Mouse (Mus musculus) ES-CJ7 (cell line): ENCODE measurements around the gene Sapcd1.

Source experiments
- DNase-seq: peaks from one replicate; pipeline ENCODE4 v3.0.0; 2011; ENCODE audit warnings: low read depth, low spot score

Sapcd1 gene

DNA sequence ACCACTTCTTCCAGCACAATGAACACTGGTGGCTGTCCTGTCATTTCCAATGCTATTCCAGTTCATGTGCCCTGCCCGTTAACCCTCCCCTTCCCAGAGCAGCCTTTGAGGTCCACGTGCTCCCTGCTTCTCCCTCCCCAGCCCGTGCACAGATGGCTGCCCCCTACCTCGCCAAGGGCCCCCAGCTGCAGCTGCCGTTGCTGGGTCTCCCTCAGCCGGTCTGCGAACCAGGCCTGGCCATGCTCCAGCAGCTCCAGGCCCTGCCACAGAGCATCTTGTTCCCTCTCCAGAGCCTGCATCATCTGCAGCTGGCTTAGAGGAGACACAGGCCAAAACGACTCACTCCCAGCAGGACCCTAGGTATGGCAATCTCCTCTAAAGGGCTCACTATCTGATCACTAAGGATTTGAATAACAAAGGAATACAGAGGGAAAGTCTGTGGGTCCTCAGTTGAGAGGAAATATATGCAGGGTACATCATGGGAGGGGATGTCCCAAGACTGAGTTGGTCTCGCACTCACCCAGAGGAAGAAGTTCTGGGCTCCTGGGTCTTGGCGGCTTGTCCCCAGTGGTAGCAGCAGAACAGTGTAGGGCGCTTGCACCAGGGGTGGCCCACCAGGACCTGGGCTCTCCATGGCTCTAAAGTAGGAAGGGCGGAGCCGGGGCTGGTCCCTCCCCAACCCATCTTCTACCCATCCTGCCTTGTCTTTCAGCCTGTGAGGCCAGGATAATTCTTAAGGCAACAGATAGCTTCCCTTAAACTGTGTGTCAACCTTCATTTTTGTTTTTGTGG is at the start of gene Sapcd1:
TSS of gene Sapcd1 (minus strand) at position 740 of the 792 bp plus-strand sequence.
- peak; percentile 76 for DNase-seq

DNA sequence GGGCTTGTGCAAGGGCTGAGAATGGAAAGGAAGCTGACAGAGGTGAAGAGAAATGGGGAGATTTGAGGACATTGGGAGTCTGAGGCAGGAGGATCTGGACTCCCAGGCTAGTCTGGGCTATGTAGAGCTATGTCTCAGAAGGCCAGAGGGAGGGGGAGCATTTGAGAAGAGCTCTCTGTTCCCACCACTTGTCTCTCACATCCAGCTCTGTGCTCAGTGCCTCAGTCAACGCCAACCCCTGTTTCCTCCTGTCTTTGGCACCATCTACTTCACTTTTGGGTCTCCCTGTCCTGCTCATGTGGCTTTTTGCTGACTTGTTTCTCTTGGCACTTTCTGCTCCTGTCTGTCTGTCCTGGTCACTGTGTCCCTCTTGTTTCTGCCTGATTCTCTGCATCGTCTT is 49.5 kb upstream of the Sapcd1 start:
- DNase-seq = peak; percentile 43

DNA sequence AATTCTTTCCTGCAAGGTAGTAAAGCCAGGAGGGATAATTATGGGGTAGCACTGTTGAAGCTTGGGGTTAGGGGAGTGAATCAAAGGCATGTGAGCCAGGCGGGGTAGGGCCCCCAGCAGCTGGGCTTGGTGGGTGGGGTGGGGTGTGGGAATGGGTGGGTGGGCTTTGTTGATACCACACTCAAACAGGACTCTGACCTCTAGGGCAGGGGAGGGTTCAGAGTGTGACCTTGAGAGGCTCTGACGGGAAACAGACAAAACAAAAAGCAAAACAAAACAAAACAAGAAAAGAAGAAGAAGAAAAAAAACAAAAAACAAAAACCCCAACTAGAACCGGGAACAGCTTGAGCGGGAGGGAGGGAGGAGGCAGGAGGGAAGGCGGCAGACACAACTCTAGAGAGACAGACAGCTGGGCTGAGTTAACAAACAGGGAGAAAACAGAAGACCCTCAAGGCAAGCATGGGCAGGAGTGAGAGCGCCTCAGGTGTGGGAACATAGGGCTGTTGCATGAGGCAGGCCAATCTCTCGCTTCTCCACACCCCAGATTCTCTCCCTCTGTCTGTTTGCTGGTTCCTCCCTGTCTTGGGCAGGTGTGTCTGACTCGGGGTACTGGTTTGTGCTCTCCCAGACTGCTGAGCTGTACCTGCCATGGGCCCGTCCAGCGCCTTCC is 48.8 kb upstream of the Sapcd1 start, which contains the start of gene Ly6g6e:
TSS of gene Ly6g6e (plus strand) at position 396 of the 670 bp plus-strand sequence.
- peak; percentile 81 for DNase-seq

DNA sequence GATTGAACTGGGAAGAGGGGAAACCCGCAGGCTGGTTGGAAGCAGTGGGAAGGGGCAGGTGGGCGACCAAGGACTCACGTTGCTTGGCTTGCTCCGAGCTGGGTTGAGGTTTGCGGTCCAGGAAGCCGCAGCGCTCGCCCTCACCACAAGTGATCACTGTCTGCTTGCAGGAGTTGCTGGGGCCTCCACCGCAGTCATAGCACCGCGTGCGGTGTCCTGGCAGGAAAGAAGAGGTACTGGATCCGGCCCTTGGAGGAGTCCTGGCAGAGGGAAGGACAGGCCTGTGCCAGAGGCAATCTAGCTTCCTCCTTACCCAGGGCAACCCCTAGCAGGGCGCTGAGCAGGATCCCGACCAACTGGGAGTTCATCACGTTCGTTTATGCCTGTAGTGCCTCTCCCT is 46.3 kb upstream of the Sapcd1 start:
- DNase-seq = peak; percentile 33

DNA sequence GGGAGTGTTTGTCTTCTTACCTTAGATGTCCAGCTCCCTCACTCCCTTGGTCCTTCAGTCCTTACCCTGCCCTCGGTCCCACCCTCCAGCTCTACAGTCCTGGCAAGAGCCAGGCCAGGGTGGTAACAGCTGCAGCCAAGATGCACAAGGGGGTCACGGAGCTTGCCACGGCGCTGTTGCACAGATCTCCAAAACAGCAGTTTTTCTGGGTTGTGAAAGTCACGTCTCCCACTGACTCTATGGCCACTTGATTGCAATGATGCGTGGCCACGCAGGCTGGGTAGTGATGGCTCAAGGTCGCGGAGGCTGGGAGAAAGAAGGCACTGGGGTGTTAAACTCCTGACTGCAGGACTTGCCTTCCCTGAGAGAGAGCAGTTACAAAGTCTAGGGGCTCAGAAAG is 43.6 kb upstream of the Sapcd1 start:
- DNase-seq = no peak

DNA sequence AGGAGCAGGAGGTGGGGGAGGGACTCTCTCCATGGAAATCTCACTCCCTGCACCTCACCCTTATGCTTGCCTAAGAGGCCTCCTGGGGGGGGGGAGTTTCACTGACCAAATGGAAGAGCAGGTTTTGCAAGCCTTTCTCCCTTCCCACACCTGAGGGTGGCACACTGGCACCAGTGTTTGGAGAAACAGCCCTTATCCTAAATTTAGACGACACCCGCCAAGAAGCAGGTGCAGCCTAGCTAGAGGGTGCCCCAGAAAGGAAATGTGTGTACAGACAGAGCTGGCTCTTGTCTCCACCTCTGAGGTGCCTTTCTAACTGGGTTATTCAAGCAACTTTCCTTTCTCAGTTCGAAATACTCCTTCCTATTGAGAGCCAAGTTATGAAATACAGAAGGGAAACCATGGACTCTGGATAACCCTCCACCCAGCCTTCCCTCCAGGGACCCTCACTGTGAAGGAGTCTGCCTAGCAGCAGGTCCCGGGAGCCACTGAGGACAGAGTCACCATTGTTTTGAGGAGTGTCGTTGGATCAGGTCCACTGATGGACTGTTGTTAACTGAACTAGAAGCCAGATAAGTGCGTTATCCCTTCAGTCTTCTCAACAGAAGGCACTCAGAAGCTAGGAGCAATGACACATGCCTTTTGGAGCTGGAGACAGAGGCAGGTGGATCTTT is 42.9 kb upstream of the Sapcd1 start:
- no peak for DNase-seq

DNA sequence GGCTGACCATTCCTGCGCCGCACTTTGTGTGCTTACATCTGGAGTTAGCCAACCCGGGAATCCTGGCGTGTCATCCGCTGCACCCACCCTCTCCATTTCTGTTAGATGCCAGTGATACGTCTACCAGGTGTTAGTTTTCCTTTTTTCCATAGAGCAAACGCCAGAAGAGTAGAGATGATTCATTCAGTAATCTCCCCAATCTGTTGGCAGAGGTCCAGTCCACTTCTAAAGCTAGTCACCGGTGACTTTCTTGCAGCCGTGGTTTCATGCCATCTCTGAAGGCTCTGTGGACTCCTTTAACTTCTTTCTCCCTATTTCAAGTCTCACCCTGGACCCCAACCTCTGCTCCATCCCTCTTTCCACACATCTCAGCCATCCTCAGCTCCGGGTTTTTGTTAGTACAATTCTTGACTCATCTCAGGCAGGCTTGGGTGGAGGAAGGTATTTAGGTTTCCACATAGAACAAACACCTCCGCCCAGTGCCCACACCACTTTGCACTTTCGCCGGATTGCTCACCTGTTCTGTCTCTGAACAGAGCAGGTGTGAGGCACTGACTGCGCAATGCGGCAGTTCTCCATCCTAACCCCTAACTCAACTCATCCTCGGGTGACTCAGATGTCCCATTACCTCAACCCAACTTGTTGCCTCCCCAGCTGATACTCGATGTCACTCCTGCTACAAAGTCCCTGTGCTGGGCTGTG is 40.5 kb upstream of the Sapcd1 start:
- DNase-seq = no peak

DNA sequence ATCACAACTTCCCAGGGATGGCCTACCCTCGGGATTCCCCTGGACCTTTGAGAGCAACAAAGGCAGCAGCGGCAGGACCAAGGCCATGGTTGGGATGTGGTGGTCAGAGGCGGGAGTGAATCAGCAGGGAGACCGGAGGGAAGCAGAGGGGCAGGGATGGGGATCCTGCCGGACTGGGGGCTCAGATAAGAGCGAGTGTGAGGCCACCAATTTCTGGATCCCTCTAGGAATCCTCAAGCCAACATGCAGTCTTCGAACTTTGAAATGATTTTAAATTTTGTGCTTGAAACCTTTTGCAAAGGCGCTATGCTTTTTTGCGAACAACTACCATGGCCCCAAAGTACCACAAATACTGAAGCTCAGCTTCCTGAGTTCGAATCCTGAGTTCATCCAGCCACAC is 38.3 kb upstream of the Sapcd1 start, which contains the start of gene Mpig6b:
TSS of gene Mpig6b (minus strand) at position 101 of the 400 bp plus-strand sequence.
- DNase-seq = no peak

DNA sequence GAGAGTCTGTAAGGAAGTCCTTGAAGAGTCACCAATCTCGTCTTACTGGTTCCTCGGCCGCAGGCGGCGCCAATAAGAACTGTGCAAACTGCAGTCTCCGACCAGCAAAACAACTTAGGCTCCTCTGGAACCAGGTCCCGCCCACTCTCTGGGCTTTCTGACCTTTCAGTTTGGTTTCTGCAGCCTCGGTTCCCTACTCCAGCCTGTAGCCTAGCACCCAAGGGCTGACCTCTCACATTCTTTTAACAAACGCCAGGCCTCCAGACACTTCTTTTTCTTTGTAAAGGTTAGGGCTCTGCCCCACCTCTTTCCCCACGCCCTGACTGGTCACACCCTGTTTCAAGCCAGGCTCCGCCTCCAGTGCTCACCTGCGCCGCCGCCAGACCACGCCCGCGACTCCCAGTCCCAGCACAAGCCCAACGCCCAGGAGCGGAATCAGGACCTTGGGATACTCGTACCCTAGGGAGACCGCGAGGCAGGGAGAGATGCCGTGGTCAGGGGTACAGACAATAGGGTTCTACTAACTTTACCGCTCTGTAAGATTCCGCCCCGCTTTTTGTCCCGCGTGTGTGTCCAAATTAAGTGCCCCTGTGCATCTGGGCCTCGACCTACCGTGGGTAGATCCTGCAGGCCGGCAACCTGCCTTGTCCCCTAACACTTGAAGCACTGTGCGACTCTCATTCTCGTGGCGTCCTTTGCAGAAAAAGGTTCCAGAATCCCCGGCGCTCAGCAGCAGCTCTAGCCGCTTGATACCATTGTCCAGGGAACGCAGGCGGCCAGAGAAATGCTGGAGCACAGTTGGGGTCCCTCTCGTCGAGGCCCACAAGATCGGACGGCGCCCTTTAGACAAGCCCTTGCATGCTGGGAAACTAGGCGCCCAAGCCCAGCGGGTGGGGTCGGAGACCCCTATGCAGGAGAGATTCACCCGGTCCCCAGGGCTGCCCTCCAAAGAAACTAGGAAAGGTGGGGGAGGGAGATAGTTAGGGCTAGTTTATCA is 37.4 kb upstream of the Sapcd1 start, which contains the start of gene Ly6g6c:
TSS of gene Ly6g6c (plus strand) at position 438 of the 997 bp plus-strand sequence.
- DNase-seq = peak; percentile 89

DNA sequence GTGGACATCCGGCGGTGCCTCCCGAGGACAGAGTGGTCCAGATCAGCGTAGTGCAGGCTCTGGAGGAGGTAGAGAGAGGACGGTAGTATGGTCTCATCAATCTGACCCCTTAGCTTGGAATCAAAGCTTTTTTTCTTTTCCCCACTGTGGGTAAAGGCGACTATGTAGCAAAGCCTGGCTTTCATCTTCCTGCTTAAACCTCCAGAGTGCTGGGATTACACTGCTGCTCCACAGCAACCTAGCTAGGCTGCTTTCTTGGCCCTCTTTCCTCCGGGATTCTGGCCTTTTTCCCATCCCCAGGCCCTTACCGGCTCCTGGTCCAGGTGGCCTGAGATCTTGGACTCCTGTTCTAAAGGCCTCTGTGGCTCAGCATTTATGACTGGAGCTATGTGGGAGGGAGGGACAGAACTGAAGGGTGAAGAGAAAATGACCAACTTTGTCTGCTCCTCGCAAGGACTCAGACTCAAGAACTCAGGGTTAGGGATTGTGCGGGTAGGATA is 36.6 kb upstream of the Sapcd1 start:
- DNase-seq = no peak

DNA sequence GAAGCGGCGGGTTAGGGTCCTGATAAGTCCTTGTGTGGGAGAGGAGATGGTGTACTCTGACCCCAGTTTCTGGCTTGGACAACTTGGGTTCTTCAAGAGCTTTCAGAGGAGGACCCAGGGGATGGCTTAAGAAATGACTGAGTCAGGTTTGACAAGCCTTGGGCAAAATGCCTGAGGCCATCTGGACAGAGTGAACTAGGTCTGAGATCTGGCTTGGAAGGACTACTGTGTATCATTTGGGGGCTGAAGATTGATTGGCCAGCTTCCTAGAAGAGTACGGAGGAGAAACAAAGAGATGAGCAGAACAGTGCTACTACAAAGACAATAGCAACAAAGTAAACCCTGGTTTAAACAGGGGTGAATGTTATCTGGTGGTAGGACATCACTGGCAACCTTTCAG is 35.6 kb upstream of the Sapcd1 start:
- no peak for DNase-seq

DNA sequence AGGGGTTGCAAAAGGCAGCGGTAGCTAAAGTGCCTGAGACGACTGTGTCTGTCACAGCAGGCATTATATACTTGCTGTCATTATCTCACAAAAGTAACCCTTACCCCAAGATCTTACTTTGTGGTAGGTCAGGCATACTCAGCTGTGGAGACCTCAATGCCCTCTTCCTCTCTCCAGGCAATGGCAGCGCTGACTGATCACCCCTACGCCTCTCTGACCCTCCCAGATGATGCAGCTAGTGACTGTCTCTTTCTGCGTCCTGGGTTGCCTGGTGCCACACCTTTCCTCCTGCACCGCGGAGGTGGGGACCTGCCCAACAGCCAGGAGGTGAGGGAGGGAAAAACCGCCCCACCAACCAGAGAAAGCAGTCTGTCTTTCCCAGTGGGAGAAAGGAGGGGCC is 33.5 kb upstream of the Sapcd1 start:
- DNase-seq = peak; percentile 41

DNA sequence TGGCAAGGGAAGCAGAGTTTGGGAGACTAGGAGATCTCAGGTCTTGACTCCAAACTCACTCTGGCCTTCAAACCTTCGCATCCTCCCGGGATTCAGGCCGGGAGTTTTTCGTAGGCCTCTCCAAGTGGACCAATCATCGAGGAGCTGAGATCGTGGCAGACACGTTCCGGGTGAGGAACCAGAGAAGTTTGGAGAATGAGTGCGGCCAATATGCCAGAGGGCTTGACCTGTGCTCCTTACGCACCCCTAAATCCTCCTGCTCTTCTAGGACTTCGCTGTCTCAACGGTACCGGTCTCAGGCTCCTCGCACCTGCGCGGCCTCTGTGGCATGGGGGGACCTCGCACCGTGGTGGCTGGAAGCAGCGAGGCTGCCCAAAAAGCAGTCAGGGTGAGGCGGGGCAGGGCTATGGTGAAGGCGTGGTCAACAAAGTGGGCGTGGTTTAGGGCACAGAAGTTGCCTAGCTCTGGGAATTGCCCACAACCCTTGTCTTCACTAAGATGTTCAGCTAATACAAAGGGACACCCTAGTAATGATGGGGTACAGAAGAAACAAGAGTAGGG is 33.0 kb upstream of the Sapcd1 start:
- peak; percentile 61 for DNase-seq

DNA sequence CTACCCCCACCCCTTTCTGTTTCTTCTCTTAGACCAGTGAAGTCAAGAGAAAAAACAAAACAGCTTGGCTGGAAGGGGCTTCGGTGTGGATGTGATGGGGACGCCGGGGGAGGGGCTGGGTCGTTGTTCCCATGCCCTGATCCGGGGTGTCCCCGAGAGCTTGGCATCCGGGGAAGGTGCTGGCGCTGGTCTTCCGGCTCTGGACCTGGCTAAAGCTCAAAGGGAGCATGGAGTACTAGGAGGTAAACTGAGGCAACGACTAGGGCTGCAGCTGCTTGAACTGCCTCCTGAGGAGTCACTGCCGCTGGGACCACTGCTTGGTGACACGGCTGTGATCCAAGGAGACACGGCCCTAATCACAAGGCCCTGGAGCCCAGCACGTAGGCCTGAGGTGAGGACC is 32.3 kb upstream of the Sapcd1 start:
- DNase-seq = no peak

DNA sequence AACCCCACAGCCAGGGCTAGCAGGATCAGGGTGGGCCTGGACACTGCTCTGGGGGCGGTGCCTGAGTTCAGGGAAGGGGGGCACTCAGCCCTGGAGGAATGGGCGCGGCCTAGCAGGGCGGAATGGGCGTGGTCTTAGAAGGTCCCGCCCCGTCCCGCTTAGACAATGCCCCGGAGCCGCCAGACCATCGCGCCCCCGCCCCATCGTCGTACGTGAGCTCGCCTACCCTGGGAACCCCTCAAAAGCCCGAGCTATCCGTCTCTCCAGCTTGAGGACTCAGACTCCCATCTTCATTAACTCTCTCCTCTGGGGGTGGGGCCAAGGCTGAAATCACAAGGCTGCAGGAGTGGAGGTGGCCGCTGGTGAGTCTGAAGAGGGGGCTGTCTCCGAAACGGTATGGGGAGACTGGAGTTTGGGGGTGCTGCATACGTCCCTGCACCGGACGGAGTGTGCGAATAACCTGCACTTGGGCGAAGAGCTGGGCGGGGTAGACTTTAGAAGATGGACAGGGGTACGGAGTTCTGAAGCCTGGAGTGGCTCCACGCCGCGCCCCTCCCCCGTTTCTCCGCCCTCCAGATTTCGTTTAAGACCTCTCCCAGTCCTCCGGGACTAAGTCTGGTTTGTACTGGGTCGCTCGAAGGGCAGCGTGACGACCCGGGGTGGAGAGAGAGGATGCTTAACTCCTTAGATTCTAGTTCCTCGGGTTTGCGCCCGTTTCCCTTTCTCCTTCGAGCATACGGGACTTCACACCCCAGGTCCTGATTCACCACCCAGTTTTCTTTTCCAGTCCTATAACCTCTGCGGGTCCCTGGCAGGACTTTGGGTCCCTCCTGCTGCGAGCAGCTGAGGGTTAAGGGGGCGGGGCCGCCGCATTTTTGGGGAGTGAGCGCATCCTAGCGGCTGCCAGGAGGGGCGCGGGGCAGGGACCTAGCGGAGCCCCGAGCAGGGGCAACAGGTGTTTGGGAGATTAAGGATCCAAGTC is 31.4 kb upstream of the Sapcd1 start, which contains the start of gene Ddah2:
TSS of gene Ddah2 (plus strand) at position 125 of the 982 bp plus-strand sequence.
- peak; percentile 91 for DNase-seq

DNA sequence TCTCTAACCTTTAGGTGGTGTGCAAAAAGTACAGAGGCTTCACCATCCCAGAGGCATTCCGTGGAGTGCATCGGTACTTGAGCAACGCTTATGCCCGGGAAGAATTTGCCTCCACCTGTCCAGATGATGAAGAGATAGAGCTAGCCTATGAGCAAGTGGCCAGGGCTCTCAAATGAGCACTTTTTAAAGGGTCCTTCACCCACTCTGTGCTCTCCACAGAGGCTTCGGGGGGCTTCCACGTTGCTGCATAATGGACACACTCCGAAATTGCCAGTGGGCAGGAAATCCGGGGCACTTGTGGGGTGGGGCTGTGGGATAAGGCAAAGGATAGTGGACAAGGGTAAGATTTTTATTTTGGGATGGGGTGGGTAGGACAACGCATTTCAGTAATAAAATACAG is 30.5 kb upstream of the Sapcd1 start:
- no peak for DNase-seq

DNA sequence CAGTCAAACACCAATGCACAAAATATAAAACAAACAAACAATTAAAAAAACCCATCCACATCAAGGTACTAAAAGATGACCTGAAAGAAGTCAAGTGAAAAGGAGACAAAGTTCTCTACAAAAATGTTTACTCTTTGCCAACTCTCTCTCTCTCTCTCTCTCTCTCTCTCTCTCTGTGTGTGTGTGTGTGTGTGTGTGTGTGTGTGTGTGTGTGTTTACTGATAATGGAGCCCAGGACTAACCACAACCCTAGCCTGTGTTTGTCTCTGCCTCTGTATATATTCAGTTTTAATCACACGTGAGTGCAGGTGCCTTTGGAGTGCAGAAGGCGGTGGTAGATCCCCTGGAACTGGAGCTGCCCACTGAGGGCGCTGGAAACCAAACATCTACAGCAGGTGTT is 29.3 kb upstream of the Sapcd1 start:
- no peak for DNase-seq

DNA sequence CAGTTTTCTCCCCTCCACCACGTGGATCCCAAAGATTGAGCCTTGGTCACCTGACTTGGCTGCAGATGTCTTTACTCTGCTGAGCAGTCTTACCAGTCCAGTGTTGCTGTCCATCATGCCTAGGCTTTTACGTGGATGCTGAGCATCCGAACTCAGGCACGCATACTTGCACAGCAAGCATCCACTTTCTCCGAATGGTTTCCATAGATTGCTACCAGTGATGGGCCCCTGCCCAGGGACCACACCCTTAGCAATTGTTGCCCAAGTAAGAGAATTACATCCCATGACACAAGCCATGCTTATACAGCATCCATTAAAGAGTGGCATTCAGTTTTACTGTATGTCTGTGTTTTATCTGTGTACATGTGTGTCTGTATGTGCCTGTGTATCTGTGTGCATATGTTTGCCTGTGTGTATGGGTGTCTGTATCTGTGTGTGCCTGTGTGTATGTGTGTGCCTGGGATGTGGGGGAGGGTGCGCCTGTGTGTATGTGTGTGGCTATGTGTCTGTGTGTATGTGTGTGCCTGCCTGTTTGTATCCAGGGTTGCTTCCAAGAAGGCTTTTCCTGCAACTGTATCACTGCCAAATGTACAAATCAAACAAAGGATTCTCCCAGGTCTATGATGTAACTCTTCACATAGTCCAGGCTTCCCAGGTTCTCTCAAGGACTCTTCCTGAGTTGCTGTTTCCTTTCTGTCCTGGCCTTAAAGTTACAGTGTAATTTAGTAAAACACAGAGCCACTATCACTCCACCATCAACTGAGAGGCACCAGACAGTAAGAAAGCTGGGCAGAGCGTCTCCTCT is 28.1 kb upstream of the Sapcd1 start:
- no peak for DNase-seq
